Comparison of ENCODE assay signal across 20 mouse cellular contexts in the genomic region with DNA sequence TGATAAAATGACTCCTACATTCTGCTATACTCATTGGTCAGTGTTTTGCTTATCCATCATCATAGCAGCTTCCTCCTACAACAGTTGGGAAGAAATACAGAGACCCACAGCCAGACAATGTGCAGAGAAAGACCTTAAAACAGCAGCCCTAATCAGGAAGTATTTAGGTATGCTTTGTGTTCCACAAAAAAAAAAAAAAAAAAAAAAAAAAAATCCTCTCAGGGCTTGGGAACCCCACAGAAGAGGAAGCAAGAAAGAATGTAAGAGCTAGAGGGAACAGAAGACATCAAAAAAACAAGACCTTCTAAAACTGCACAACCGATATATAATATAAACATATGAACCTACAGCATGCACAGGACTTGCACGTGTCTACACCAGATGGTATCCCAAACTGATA.
"Had no signal": no experiment of that assay in that cellular context is flagged by ENCODE, and none has a peak within 500 bp of the region (broad histone marks: within the 10 kb centered on the region; RNA-seq: fewer than 3 reads in every experiment).

No protein-coding gene starts in this region.

- DNase-seq: lung, adult 18-20 months; lung, postnatal 4 days; retina, postnatal 1 day; right cerebral cortex, adult 18-20 months; right cerebral cortex, postnatal 25 days; right cerebral cortex, postnatal 4 days; spleen, adult 18-20 months; thymus, adult 18-20 months; thymus, postnatal 14 days; thymus, postnatal 36 days had no signal

- H3K4me3 ChIP-seq: lung, embryonic 15.5 days; megakaryocyte, embryonic 14.5 days; midbrain, embryonic 13.5 days; myocyte; neural tube, embryonic 13.5 days; neural tube, embryonic 15.5 days had no signal

- H3K36me3 ChIP-seq: lung, embryonic 15.5 days had no signal

- H3K27me3 ChIP-seq: lung, embryonic 15.5 days; megakaryocyte, embryonic 14.5 days; midbrain, embryonic 13.5 days; neural tube, embryonic 13.5 days; neural tube, embryonic 15.5 days had no signal

- H3K9me3 ChIP-seq: lung, embryonic 15.5 days; megakaryocyte, embryonic 14.5 days; midbrain, embryonic 13.5 days; neural tube, embryonic 13.5 days; neural tube, embryonic 15.5 days had no signal

- H3K4me2 ChIP-seq: lung, embryonic 15.5 days; midbrain, embryonic 11.5 days; midbrain, embryonic 13.5 days; neural tube, embryonic 13.5 days; neural tube, embryonic 15.5 days had no signal

- H3K4me1 ChIP-seq: lung, embryonic 15.5 days; megakaryocyte, embryonic 14.5 days; midbrain, embryonic 13.5 days; neural tube, embryonic 13.5 days; neural tube, embryonic 15.5 days had no signal

- ATAC-seq: lung, postnatal 0 days; midbrain, embryonic 13.5 days; midbrain, embryonic 16.5 days had no signal

- H3K9ac ChIP-seq: liver, embryonic 14.5 days; lung, embryonic 15.5 days; midbrain, embryonic 13.5 days; neural tube, embryonic 13.5 days; neural tube, embryonic 15.5 days had no signal

- H3K27ac ChIP-seq: liver, embryonic 14.5 days; lung, embryonic 15.5 days; midbrain, embryonic 13.5 days; neural tube, embryonic 13.5 days; neural tube, embryonic 15.5 days had no signal
